Mouse (Mus musculus) hindbrain, embryonic 11.5 days (tissue): ENCODE results near the gene Leng1. TPM values are rescaled to one million over a fixed set of nuclear protein-coding genes. Genes with fewer than 3 reads are reported as not detected.
"Not testable (repeated sequence)": the region's sequence is repeated elsewhere in the genome, so short reads cannot be mapped to it uniquely, and the experiment has no call there.

ENCODE experiments used
- ATAC-seq: fragments of 200-750 bp; cut with Nextera tagmentation; 2 replicates; pipeline ENCODE4 v1.8.0; 2017; ENCODE audit warnings: mild to moderate bottlenecking, moderate TSS enrichment, moderate library complexity; ENCODE audit not compliant: low FRiP score
- DNase-seq: peaks from one replicate; pipeline ENCODE4 v3.0.0-alpha.2; 2015; ENCODE audit warnings: low spot score
- H3K27ac ChIP-seq: fragments of 300-500 bp; sonication (generic); 2 replicates; pipeline ENCODE4 v1.5.1; 2014; ENCODE audit warnings: mild to moderate bottlenecking, low read depth, low read length
- H3K27me3 ChIP-seq: fragments of 300-500 bp; sonication (generic); 2 replicates; pipeline ENCODE4 v1.6.1; 2014; ENCODE audit warnings: mild to moderate bottlenecking, low read length, moderate library complexity, mixed read lengths; ENCODE audit not compliant: control insufficient read depth, insufficient read depth
- H3K36me3 ChIP-seq: fragments of 300-500 bp; sonication (generic); 2 replicates; pipeline ENCODE4 v1.6.1; 2014; ENCODE audit warnings: mild to moderate bottlenecking, low read length, moderate library complexity, mixed read lengths; ENCODE audit not compliant: control insufficient read depth, insufficient read depth
- H3K4me1 ChIP-seq: fragments of 300-500 bp; sonication (generic); replicated peaks from 2 replicates; pipeline ENCODE4 v1.6.1; 2014; ENCODE audit warnings: low read length, mixed read lengths; ENCODE audit not compliant: control insufficient read depth, insufficient read depth
- H3K4me2 ChIP-seq: fragments of 300-500 bp; sonication (generic); replicated peaks from 2 replicates; pipeline ENCODE4 v1.6.1; 2014; ENCODE audit warnings: mild to moderate bottlenecking, low read depth, low read length
- H3K4me3 ChIP-seq: fragments of 300-500 bp; sonication (generic); 2 replicates; pipeline ENCODE4 v1.5.1; 2014; ENCODE audit warnings: low read depth, low read length
- H3K9ac ChIP-seq: fragments of 300-500 bp; sonication (generic); 2 replicates; pipeline ENCODE4 v1.6.1; 2014; ENCODE audit warnings: low read depth, low read length
- H3K9me3 ChIP-seq: fragments of 300-500 bp; sonication (generic); 2 replicates; pipeline ENCODE4 v1.6.1; 2016; ENCODE audit warnings: low read length; ENCODE audit not compliant: control insufficient read depth
- WGBS: fragments of 180-500 bp; shearing (Covaris S2); extraction: QIAGEN DNeasy Blood & Tissue Kit; methylation state at CpG from one replicate; pipeline ENCODE4 v1.1.7; 2014; 5-methylcytosine and 5-hydroxymethylcytosine counted together
- polyA plus RNA-seq: library from polyadenylated mRNA; unstranded; fragments of >200 nt; fragmentation: Nextera tagmentation; extraction: Ambion mirVana; gene quantifications from 2 replicates; pipeline ENCODE4 v1.2.1, GENCODE M21; 2014

Gene Leng1
- 16.4 and 20.9 TPM in 2 replicates for polyA plus RNA-seq

GRCm38 (mm10) chr7:3665215-3666114 lies at the start of gene Leng1:
Gene Leng1, minus strand, starts transcription at chr7:3665840.
- Histone ChIP-seq H3K4me3 (peak within 1 kb of the TSS; percentile 61), H3K4me1 (no peaks in the 10 kb centered on the region), H3K9ac (peak within 1 kb of the TSS; percentile 66), H3K27ac (peak within 1 kb of the TSS; percentile 47; the same call in 1 of the 2 replicates), H3K36me3 (peaks cover 5% of the 10 kb centered on the region), H3K27me3 (no peaks in the 10 kb centered on the region), H3K9me3 (no peaks in the 10 kb centered on the region), H3K4me2 (peak within 1 kb of the TSS; percentile 42)
- 4% methylated on average over 45 of the region's 45 CpGs for WGBS
- ATAC-seq: peak; percentile 99
- DNase-seq: peak; percentile 90

DNA sequence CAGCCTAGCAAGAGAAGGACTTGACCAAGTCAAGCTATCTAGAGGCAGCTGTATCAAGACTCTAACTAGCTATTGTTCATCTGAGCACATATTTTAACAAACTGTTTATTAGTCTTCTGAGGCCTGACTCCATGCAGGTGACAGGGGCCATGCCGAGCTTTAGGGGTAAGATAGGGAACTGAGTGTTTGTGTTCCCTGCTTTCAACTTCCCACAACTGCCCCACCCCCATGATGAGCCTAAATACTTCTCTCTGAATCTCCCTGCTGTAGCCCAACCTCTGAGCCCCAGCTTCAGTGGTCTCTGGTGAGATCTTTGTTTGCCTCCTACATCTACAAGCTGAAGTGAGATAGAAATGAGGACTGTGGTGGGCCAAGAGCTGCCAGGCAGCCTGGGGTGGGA lies 49.6 kb upstream of the Leng1 start:
- H3K9me3 ChIP-seq: no peaks in the 10 kb centered on the region
- no peaks in the 10 kb centered on the region for H3K36me3 ChIP-seq
- no peaks in the 10 kb centered on the region for H3K27me3 ChIP-seq
- ATAC-seq: no peak
- H3K4me2 ChIP-seq: no peak overlapping the region
- no peak overlapping the region for H3K27ac ChIP-seq
- no peak overlapping the region for H3K9ac ChIP-seq
- no peaks in the 10 kb centered on the region for H3K4me1 ChIP-seq
- WGBS: 70% methylated on average over 1 of the region's 1 CpGs
- H3K4me3 ChIP-seq: no peak overlapping the region
- no peak for DNase-seq

DNA sequence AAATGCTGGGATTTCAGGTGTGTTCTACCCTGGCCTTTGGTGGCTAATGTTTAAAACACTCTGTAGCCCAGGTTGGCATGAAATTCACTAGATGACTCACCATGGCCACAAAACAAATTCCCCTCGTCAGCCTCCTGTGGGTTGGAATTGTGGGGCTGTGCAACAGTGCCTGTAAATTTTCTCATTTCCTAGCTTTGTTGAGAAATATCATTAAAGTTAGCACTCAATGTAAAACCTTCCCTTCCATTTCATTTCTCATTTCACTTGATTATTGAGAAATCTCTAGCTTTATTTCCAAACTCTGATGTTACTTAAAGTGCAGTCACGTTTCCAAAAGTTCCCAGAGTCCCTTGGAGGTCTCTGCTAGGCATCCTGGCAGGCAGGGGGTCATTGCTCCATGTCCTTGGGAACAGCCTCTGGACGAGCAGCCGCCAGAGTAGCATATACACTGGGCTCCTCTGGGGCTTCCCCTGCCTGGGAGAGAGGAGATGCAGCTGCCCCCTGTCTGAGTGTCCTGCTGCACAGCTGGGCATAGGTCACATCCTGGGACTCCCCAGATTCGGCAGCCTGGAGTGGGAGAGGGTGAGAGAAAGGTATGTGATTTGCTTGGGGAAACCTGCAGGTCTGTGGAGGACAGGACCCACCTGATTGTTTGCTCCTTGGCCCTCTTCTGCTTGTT lies 46.8 kb upstream of the Leng1 start:
- Histone ChIP-seq H3K27ac (no peak overlapping the region), H3K4me2 (no peak overlapping the region), H3K27me3 (no peaks in the 10 kb centered on the region), H3K4me3 (no peak overlapping the region), H3K9ac (no peak overlapping the region), H3K4me1 (no peaks in the 10 kb centered on the region), H3K9me3 (no peaks in the 10 kb centered on the region), H3K36me3 (no peaks in the 10 kb centered on the region)
- 49% methylated on average over 5 of the region's 5 CpGs for WGBS
- no peak for ATAC-seq
- DNase-seq: no peak

DNA sequence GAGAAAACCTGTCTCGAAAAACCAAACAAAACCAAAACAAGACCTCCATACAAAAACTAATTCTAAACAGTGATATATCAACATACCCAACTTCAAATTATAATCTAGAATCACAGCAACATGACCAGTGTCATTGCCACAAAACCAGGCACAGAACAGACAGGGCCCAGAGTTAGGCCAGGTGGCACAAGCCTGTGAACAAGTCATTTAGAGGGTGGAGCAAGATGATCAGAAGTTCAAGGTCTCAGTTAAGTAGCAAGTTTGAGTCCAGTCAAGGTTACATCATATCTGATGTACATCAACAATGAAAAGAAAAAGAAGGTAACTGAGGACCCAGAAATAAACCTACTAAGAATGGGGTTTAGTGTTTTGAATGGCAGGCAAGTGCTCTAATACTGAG lies 43.4 kb upstream of the Leng1 start:
- H3K36me3 ChIP-seq: peaks cover 6% of the 10 kb centered on the region; the same call in 1 of the 2 replicates
- no peak overlapping the region for H3K4me3 ChIP-seq
- no peak overlapping the region for H3K9ac ChIP-seq
- peaks cover 2% of the 10 kb centered on the region; the same call in 1 of the 2 replicates for H3K4me1 ChIP-seq
- H3K27ac ChIP-seq: no peak overlapping the region
- ATAC-seq (no peak), DNase-seq (no peak)
- no peaks in the 10 kb centered on the region for H3K9me3 ChIP-seq
- no peak overlapping the region for H3K4me2 ChIP-seq
- H3K27me3 ChIP-seq: no peaks in the 10 kb centered on the region
- 93% methylated on average over 1 of the region's 1 CpGs for WGBS

- not testable (repeated sequence) for DNase-seq
These were observed 42.9 kb upstream of the Leng1 start for GRCm38 (mm10) chr7:3708447-3708980.

DNA sequence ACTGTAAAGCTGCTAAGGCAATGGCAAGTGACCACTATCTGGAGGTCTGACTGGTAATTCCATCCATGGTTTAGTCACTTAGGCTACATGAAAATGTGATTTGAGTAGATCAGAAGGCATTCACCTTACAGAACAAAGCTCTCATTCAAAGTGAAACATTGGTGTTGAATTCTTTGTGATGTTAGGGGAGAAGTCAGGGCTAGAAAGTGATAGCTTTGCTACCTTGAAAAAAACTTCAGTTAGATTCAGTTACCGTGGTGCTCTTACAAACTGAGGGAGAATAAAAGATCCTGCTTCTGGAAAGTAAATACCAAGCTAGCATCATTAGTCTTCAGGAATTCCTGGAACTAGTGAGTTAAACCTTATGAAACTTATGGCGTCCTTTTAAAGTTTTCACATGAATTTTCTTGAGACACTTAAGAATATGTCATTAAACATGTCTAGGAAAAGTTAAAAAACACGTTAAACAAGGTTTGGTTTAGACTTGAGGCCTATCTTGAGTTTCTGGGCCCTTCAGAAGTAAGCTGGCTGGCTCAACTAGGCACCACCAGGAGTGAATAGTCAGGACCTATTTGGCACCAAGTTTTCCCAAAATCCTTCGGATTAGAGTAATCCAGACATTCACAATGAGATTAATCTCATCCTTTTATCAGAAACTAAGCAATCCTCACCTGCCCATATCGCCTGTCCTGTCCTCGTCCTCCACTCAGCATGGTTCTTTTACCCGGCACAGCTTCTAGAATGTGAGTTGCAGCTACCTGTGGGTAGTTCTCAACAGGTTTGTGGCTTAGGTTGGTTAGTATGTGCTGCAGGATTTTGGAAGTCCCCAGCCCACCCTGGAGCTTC lies 42.2 kb upstream of the Leng1 start:
- no peak overlapping the region for H3K4me3 ChIP-seq
- H3K36me3 ChIP-seq: peaks cover 6% of the 10 kb centered on the region; the same call in 1 of the 2 replicates
- H3K4me2 ChIP-seq: no peak overlapping the region
- DNase-seq (no peak), ATAC-seq (no peak)
- H3K9me3 ChIP-seq: no peaks in the 10 kb centered on the region
- H3K27ac ChIP-seq: no peak overlapping the region
- no peak overlapping the region for H3K9ac ChIP-seq
- WGBS: 27% methylated on average over 7 of the region's 7 CpGs
- H3K4me1 ChIP-seq: peaks cover 2% of the 10 kb centered on the region; the same call in 1 of the 2 replicates
- no peaks in the 10 kb centered on the region for H3K27me3 ChIP-seq

More at GRCm38 (mm10) chr7:3708447-3708980, 42.9 kb upstream of the Leng1 start:
- not testable (repeated sequence) for H3K9ac ChIP-seq, ATAC-seq, H3K9me3 ChIP-seq, H3K4me1 ChIP-seq, H3K36me3 ChIP-seq, H3K4me3 ChIP-seq, H3K27ac ChIP-seq, H3K4me2 ChIP-seq, H3K27me3 ChIP-seq
- 54% methylated on average over 5 of the region's 5 CpGs for WGBS

- no peak for DNase-seq
- H3K4me2 ChIP-seq: no peak overlapping the region
These were observed 41.4 kb upstream of the Leng1 start for GRCm38 (mm10) chr7:3707027-3707426.

More at GRCm38 (mm10) chr7:3707027-3707426, 41.4 kb upstream of the Leng1 start:
- no peak overlapping the region for H3K27ac ChIP-seq
- H3K27me3 ChIP-seq: no peaks in the 10 kb centered on the region
- no peak for ATAC-seq
- WGBS: 78% methylated on average over 4 of the region's 4 CpGs
- peaks cover 2% of the 10 kb centered on the region; the same call in 1 of the 2 replicates for H3K4me1 ChIP-seq
- H3K4me3 ChIP-seq: 0 out of 2 replicates have a peak overlapping the region, but pooled peaks have one; percentile 10
- H3K9me3 ChIP-seq: no peaks in the 10 kb centered on the region
- H3K36me3 ChIP-seq: peaks cover 6% of the 10 kb centered on the region; the same call in 1 of the 2 replicates
- H3K9ac ChIP-seq: no peak overlapping the region
